Mouse (Mus musculus) splenic B cell, adult 2 months (primary cell): ENCODE measurements around the gene Gps2.

ENCODE experiments used
- DNase-seq: peaks from one replicate; pipeline ENCODE4 v3.0.0-alpha.2; 2011; ENCODE audit warnings: low read depth, low spot score
- H3K27me3 ChIP-seq: 2 replicates; pipeline ENCODE4 v1.6.1; 2012; ENCODE audit warnings: mild to moderate bottlenecking, low read length, moderate library complexity, mixed read lengths; ENCODE audit not compliant: control insufficient read depth, poor library complexity, insufficient read depth, severe bottlenecking
- H3K36me3 ChIP-seq: 2 replicates; pipeline ENCODE4 v1.6.1; 2012; ENCODE audit warnings: mild to moderate bottlenecking, low read length, moderate library complexity, mixed read lengths; ENCODE audit not compliant: control insufficient read depth, poor library complexity, insufficient read depth, severe bottlenecking

Gps2 gene

DNA sequence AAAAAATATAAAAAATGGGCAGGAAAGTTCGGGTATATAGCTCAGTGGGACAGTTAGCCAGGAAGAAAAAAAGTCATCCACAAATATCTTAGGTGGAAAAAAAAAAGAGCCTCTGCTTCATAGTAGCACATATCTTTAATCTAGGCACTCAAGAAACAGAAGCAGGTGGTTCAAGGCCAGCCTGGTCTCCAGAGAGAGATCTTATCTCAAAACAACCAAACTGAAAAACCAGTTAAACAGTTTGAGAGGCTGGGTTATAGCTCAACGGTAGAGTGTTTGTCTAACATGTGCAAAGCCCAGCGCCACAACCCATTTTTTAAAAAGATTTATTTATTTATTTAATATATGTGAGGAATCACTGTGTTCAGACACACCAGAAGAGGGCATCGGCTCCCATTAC is 19.4 kb downstream of the Gps2 start:
- no peak for DNase-seq
- H3K27me3 ChIP-seq: peaks cover 3% of the 10 kb centered on the region
- no peaks in the 10 kb centered on the region for H3K36me3 ChIP-seq

DNA sequence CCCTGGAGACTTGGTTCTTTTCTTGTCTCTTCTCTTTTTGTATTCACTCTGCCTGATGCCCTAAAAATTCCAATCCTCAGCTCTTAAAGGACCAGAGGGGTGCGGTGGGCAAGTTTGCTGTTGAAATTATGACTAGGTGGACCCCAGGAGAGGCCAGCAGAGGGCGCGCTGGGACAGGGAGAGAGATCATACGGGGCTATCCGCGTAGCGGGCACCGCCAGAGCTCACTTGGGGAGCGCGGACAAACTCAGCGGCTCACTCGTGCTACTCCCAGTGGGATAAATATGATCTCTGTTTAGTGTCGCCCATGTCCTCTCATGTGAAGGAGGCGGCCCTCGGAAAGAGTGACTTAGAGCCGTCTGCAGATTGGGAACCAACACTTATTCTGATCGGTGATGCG is 20.5 kb downstream of the Gps2 start:
- H3K27me3 ChIP-seq: peaks cover 3% of the 10 kb centered on the region
- no peaks in the 10 kb centered on the region for H3K36me3 ChIP-seq
- peak; percentile 91 for DNase-seq

- Histone ChIP-seq H3K27me3 (peaks cover 3% of the 10 kb centered on the region), H3K36me3 (no peaks in the 10 kb centered on the region)
- no peak for DNase-seq
Observed at GRCm38 (mm10) chr11:69934681-69935080, 21.0 kb downstream of the Gps2 start.

DNA sequence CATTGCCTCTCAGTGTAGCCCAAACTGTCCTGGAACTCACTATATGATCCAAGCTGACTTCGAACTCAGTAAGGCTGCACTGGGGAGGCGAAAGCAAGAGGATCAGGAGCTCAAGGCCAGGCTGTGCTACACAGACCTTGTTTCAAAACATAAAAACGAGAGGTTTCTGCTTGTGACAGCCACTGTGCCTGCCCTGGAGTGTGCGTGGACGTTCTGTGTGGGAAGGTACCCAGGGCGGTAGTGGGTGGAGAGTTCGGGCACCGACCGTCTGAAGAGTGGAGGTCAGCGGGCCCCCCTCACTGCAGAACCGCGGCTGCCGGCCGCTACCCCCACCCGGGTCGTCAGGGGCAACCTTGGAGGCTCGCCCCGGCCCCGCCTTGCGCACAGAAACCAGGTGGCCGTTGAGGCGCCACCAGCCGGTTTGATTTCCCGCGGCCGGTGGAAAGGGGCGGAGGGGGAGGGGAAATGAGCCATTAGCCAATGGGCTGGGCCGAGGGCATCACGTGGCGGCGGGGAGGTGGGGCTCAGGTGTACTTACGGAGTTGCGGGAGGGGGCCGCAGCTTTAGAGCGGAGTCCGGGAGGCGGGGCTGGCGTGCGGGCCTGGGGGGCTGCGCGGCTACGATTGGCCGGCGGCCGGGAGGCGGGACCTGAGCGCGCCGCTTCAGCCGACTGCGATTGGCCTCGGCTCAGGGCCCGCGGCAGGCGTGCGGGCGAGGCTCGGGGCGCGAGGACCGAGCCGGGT is 21.6 kb downstream of the Gps2 start, which contains the start of gene Ybx2:
Ybx2 (plus strand) TSS at position 660 of the 743 bp plus-strand sequence.
- DNase-seq: peak; percentile 89
- H3K27me3 ChIP-seq: peaks cover 3% of the 10 kb centered on the region
- no peaks in the 10 kb centered on the region for H3K36me3 ChIP-seq

- Histone ChIP-seq H3K36me3 (no peaks in the 10 kb centered on the region), H3K27me3 (peaks cover 3% of the 10 kb centered on the region)
- peak; percentile 30 for DNase-seq
Observed at GRCm38 (mm10) chr11:69936156-69936555, 22.5 kb downstream of the Gps2 start.

DNA sequence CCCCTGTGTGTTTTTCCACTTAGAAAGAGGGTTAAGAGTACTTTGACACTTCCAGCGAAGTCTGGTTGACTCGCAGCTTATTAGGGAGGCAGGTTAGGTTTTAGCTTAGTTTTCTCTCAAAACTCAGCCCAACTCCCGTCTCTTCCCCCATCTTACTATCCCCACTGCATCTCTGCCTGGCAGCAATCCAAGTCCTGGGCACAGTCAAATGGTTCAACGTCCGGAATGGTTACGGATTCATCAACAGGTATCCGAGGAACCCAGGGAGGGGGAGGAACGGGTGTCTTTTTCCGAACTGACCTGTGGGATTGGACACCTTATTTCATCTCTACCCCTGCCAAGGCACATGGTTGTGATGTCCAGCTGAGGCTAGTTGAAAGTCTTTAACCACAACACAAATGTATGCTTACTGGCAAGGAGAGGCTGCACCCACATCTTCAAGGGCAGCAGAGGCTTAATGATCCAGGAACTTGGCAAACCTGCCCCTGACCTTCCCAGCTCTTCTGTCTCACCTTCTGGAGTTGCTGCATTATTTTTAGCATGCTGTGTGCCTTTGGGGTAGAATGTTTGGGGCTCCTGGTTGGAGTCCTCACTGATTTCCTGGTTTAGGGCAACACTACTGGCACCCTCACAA is 23.1 kb downstream of the Gps2 start:
- Histone ChIP-seq H3K27me3 (peaks cover 3% of the 10 kb centered on the region), H3K36me3 (no peaks in the 10 kb centered on the region)
- no peak for DNase-seq

- H3K36me3 ChIP-seq: no peaks in the 10 kb centered on the region
- H3K27me3 ChIP-seq: peaks cover 3% of the 10 kb centered on the region
- DNase-seq: no peak
Observed at GRCm38 (mm10) chr11:69937385-69937784, 23.7 kb downstream of the Gps2 start.

- no peak for DNase-seq
- no peaks in the 10 kb centered on the region for H3K36me3 ChIP-seq
- H3K27me3 ChIP-seq: peaks cover 3% of the 10 kb centered on the region
Observed at GRCm38 (mm10) chr11:69937834-69938233, 24.1 kb downstream of the Gps2 start.

- H3K36me3 ChIP-seq: no peaks in the 10 kb centered on the region
- H3K27me3 ChIP-seq: peaks cover 3% of the 10 kb centered on the region
- no peak for DNase-seq
Observed at GRCm38 (mm10) chr11:69938401-69938979, 24.8 kb downstream of the Gps2 start.

DNA sequence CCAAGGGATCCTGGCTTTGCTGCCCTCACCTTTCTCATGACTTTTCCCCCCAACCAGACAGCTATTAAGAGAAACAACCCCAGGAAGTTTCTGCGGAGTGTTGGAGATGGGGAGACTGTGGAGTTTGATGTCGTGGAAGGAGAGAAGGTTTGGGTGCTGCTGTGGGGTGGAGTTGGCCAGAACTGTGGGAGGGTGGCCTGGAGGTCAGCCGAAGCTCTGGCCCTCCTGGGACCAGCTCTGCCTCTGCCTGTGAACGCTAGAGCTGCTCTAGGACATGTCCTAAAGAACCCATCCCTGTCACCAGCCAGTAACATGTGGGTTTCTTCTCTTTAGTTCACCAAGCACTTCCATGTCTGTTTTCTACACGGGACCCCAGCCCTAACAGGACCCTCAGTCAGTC is 25.5 kb downstream of the Gps2 start:
- DNase-seq: no peak
- Histone ChIP-seq H3K36me3 (no peaks in the 10 kb centered on the region), H3K27me3 (peaks cover 3% of the 10 kb centered on the region)

DNA sequence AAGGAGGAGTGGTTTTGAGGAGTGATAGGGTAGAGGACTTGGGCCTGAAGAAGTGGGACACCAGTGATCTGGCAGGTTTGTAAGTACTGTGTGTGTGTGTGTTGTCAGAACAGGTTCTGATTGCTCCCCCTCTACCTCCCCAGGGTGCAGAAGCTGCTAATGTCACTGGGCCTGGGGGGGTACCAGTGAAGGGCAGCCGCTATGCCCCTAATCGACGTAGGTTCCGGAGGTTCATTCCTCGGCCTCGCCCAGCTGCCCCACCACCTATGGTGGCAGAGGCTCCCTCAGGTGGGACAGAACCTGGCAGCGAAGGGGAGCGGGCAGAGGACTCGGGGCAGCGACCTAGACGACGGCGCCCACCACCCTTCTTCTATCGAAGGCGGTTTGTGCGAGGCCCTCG is 26.0 kb downstream of the Gps2 start:
- Histone ChIP-seq H3K36me3 (no peaks in the 10 kb centered on the region), H3K27me3 (peaks cover 3% of the 10 kb centered on the region)
- DNase-seq: no peak

GRCm38 (mm10) chr11:69940962-69941361 is 27.3 kb downstream of the Gps2 start:
- no peaks in the 10 kb centered on the region for H3K36me3 ChIP-seq

DNA sequence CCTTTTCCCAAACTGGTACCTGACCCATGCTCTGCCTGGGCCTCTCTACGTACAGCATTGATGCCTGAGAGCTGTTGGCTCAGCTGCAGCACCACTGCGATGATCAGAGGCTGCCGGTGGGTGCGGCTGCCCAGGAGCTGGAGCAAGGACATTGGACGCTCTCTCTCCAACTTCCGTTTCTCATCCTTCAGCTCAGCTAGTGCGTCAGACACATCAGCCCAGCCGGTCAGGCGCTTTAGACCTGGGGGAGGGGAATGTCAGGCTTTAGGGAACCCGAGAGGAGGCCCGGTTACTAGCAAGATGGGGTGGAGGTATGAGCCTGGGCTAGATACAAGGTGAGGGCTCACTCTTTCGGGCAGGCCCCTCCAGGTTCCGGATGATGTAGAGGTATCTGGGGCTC is 31.5 kb downstream of the Gps2 start:
- no peaks in the 10 kb centered on the region for H3K27me3 ChIP-seq
- H3K36me3 ChIP-seq: no peaks in the 10 kb centered on the region
- DNase-seq: no peak

More at GRCm38 (mm10) chr11:69940962-69941361, 27.3 kb downstream of the Gps2 start:
- no peak for DNase-seq
- peaks cover 3% of the 10 kb centered on the region for H3K27me3 ChIP-seq

DNA sequence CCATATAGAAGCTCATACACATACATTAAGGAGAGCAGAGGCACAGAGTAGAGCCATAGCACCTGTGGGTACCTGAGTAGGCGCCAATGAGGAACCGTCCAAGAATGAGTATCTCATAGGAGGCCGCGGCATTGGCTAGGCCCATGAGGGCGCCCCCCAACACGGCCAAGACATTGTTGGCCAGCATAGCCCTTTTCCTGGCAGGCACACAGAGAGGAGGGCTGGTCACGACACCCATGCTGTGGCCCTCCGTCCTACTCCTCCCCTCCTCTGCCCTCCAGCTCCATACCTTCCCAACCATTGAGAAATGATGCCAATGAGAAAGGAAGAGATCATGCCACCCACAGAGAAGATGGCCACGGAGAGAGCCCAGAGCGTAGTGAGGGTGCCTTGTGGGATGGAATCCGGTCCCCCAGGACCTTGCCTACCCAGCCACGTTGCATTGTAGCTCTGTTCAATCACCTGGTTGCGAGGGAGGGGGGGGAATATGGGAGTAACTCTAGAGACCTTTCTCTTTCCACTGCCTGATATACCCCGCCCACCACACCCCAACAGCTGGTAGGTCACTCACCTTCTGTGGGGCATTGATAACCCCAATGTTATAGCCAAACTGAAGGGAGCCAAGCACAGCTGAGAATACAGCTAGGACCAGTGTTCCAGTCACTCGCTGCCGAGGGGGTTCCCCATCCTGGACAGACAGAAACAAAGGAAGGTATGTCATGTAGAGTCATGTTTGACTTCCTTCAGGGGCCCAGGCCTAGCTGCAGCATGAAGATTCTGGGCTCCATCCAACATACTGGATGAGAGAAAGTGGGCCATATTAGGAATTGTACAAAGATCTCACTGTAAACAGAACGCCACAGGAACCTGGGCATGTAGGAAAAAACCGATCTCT is 32.6 kb downstream of the Gps2 start:
- Histone ChIP-seq H3K36me3 (no peaks in the 10 kb centered on the region), H3K27me3 (no peaks in the 10 kb centered on the region)
- DNase-seq: no peak
